Mouse (Mus musculus): ENCODE measurements around the gene Slc8a3.

Slc8a3 gene

GRCm38 (mm10) chr12:81235456-81236330 is 97.3 kb downstream of the Slc8a3 start:
- no peak for DNase-seq

GRCm38 (mm10) chr12:81233746-81234380 is 99.1 kb downstream of the Slc8a3 start:
- DNase-seq = no peak

DNA sequence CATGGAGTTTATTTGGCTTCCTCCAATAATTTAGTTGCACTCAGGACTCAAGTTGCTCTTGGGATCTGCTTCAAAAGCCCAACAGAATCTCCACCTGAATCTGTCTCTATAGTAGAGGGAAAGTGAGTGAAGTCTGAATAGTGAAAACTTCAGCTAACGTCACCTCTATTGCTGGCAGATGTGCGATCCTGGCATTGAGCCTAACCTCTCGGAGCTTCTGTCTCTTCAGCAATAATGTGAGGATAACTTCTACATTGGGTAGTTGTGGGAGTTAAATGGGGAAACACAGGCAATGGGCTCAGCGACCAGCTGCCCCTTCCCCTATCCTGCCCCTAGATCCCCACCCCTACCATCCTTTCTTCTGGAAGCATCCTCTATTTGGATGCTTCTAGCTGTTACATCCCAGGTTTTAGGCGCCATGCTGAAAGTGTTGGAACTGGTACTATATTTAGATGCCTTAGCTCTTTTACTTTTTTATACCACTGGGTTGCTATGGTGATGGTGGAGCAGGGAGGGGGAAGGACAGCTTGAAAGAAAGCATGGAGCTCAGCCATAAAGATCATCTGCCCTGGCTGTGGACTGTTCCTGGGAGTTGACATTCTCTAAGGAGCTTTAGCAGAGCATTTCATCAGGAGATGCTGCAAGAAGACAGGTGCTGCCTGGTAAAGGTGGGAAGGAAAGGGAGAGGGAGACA is 105.1 kb downstream of the Slc8a3 start:
- DNase-seq = no peak

DNA sequence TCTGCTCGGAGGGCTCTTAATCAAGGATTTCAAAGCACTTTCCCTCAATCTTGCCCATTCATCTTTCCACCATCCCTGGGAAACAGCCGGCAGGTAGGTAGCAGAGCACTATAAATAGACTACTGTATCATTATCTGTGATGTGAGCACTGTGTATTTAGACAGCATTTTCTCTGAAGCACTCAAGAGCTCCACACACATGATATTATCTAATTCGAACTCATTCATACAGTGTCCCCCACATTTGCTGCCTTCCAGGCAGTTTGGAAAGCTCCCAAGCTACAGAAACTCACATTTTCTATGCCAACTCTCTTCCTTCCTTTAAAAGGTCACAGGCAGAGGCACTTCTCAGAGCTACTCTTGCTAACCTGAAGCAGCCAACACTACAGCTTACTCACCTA is 106.4 kb downstream of the Slc8a3 start:
- no peak for DNase-seq

GRCm38 (mm10) chr12:81225966-81226577 is 106.9 kb downstream of the Slc8a3 start:
- no peak for DNase-seq

DNA sequence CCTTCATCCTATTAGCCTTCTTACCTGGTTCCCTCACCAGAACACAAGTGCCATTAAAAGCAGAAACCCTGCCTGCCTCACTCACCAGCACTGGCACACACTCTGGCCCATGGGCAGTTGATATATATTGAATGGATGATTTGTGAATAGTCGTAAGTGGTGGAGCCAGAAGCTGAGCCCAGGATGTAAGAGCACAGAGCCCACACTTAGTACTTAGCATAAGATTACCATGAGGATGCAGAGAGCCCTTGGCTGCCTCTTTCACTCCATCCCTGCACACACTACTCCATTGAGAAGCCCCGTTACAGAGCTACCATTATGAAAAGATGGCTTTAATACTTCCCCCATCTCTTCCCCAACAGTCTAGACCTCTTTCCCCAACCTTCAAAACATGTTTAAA is 108.1 kb downstream of the Slc8a3 start:
- no peak for DNase-seq

DNA sequence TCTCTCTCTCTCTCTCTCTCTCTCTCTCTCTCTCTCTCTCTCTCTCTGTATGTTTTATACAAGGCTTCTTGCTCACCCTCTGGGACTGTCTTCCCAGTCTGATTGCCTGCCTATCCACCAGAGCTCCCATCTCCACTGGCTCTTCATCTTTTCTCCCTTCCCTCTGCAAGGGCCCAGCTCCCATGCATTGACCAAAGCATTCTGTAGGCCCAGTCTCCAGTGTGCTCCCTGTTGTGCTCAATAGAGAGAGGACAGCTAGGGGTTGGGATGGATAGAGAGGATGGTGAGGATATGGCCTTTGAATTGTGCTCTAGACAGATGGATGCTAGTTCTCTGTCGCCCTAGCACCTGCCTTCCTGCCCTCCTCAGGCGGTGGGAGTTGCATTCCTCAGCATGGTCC is 109.7 kb downstream of the Slc8a3 start:
- no peak for DNase-seq

- no peak for DNase-seq
Observed at GRCm38 (mm10) chr12:81219339-81219738, 113.6 kb downstream of the Slc8a3 start.

DNA sequence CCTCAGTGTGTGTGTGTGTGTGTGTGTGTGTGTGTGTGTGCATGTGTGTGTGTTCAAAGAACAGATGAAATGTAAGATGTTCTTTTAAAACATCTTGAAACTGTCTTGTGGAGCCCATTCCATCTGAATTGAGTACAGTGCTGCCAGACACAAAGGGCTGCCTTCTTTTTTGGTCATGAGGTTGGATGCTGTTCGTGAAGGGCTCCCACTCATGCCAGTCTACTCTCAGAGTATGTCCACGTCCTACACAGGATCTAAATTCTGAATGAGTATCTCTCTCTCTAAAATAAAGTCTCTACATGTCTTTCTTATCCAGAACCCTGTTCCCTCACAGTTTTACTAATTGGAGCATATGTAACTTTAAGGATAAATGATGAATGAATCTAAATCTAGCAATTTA is 124.4 kb downstream of the Slc8a3 start:
- DNase-seq = no peak

GRCm38 (mm10) chr12:81205619-81206560 is 127.1 kb downstream of the Slc8a3 start:
- peak; percentile 50 for DNase-seq

GRCm38 (mm10) chr12:81203226-81203625 is 129.8 kb downstream of the Slc8a3 start:
- DNase-seq = no peak

DNA sequence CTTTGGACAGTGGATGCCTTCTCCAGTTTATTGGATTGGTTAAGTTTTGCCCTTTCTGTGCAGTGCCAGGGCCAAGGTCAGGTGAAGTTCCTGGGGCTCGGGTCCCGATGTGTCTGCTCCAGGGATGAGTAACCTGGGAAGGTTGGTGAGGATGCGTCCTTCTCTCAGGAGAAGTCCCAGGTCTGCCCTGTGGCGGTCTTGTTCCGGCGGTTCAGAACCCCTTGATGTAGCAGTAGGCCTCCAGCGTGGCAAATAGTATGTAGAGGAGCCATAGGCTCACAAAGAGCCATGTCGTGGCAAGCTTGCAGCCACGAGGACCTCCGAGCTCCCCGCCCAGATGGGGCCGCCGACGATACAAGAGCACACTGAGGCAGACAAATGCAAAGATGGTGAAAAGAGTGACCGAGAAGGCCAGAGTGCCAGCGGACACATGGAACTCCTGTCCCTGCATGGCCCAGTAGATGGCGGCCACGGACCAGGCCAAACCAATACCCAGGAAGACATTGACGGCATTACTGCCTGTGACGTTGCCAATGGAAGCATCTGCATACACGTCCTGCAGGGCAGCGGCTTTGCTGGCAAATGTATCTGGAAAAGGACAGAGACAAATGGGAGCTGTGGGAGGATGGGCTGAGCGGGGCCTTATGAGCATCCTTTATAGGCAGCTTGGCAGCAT is 133.6 kb downstream of the Slc8a3 start:
- DNase-seq = peak; percentile 61

GRCm38 (mm10) chr12:81197468-81198075 is 135.4 kb downstream of the Slc8a3 start:
- DNase-seq = no peak

GRCm38 (mm10) chr12:81193968-81194367 is 139.0 kb downstream of the Slc8a3 start:
- no peak for DNase-seq

- DNase-seq = no peak
Observed at GRCm38 (mm10) chr12:81189636-81190035, 143.3 kb downstream of the Slc8a3 start.

DNA sequence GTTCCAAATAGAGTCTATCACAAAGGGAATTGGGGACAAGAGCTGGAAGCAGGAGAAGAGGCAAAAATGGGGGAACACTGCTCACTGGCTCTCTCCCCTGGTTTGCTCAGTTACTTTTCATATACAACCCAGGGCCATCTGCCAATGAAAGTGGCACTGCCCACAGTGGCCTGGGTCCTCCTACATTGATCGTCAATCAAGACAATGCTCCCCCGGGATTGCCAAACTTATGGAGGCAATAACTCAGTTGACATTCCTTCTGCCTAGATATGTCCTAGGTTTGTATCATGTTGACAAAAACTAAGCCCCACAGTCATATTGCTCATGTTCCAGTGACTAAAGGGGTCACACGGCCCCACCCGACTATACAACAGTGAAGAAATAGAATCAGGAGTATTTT is 144.0 kb downstream of the Slc8a3 start:
- no peak for DNase-seq

DNA sequence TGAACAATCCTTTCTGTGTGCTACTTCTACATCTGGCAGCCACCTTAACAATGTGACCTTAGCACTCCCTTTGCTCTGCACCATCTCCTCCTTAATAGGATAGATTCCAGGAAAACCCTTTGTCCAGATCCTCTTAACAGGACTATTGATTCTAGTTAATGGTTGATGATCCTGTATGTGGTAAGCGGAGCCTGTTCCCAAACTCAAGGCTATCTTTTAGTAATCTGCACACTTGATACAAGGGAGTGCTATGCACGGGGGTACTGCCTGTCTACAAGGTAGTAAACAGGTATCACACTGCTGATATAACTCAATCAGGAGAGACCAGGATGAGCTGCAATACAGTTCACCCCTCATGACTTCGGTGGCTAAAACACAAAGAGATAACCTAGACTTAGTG is 144.6 kb downstream of the Slc8a3 start:
- DNase-seq = no peak

DNA sequence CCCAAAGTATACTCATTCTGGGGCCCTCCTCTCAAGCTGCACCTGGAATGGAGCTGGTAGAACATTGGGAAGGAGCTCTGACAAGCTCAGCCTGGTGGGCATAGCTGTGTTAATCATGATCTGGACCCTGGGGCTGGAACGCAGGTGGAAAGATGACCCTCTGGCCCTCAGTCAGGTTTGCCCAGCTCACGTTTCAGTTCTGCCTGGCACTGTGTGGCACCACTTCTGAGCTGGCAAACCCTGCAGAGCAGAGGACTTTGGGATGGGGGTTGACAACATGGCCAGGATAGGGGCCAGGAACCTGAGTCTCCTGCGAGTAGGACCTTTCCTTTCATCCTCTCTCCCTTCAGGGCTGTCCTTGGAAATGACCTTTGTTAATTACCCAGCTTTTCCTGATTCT is 146.3 kb downstream of the Slc8a3 start:
- no peak for DNase-seq

- DNase-seq = no peak
Observed at GRCm38 (mm10) chr12:81186081-81186480, 146.9 kb downstream of the Slc8a3 start.

DNA sequence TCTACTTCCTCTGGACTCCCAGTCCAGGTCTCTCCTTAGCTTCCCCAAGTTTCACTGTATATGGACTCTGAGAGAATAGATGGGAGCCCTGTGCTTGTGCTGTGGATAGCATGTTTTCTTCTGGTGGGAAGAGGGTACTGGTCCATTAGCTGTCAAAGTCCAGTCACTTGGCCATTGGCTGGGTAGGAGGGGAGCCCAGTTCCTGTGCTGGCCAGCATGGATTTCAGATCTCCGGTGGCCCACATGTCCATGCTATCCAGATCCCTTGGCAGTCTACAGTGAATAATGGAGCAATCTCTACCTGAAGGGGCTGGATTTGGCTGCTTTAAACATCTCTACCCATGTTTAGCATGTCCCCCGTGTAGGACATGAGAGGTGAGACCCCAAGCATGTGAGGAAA is 148.0 kb downstream of the Slc8a3 start:
- no peak for DNase-seq

- peak; percentile 59 for DNase-seq
Observed at GRCm38 (mm10) chr12:81182073-81182472, 150.9 kb downstream of the Slc8a3 start.

Data from lung, postnatal 14 days (tissue).